In genomic region chr4:101320587-101320986, GRCm38 (mm10) we compare ENCODE assay signal across 8 mouse cellular contexts. TPM values are rescaled to one million over a fixed set of nuclear protein-coding genes. Genes with fewer than 3 reads are reported as not detected.
DNase-seq lines count a peak whose midpoint lies in the region; ATAC-seq and TF ChIP-seq lines count a peak whose summit lies in the region.

No protein-coding gene starts in this region.

- DNase-seq in kidney, adult 2 months, result peak; percentile 45
- DNase-seq in R1 (ENCODE audit: low read depth, low spot score), result peak; percentile 59
- peak; percentile 39 for DNase-seq in lung, adult 18-20 months
- DNase-seq in thymus, adult 18-20 months, result peak; percentile 46 to 71
- DNase-seq in left cerebral cortex, postnatal 25 days (ENCODE audit: low spot score in 2 of 2), result no peak
- no peak for DNase-seq in cerebellum, adult 11 months
- DNase-seq in hindbrain, embryonic 14.5 days (ENCODE audit: low spot score), result no peak

- intact Hi-C loops in left cerebral cortex, postnatal 25 days (cut with DNase I), result loop anchor here (5.0 kb wide), 1 partner anchor 153 kb away; no protein-coding TSS in a partner anchor

- H3K9me3 ChIP-seq in kidney, embryonic 14.5 days (ENCODE audit: control insufficient read depth, low read length), result no peaks in the 10 kb centered on the region
- H3K9me3 ChIP-seq in hindbrain, embryonic 14.5 days (ENCODE audit: control insufficient read depth, low read length), result no peaks in the 10 kb centered on the region

- peak; percentile 62 for TF ChIP-seq CTCF in kidney, adult 2 months (conservative IDR thresholded peaks at IDR 0.05; ENCODE audit: insufficient read depth, insufficient read length, low read depth, low read length)

- no peaks in the 10 kb centered on the region for H3K27me3 ChIP-seq in kidney, adult 2 months (replicated peaks; ENCODE audit: control insufficient read depth, insufficient read depth, low read length)
- H3K27me3 ChIP-seq in kidney, embryonic 14.5 days (ENCODE audit: control insufficient read depth, insufficient read depth, low read length), result no peaks in the 10 kb centered on the region
- no peaks in the 10 kb centered on the region for H3K27me3 ChIP-seq in hindbrain, embryonic 14.5 days (ENCODE audit: control insufficient read depth, insufficient read depth, low read length)

- no peak overlapping the region for H3K4me3 ChIP-seq in kidney, adult 2 months (ENCODE audit: insufficient read depth, low read depth, low read length)
- H3K4me3 ChIP-seq in kidney, embryonic 14.5 days (ENCODE audit: low read length), result no peak overlapping the region
- H3K4me3 ChIP-seq in hindbrain, embryonic 14.5 days (replicated peaks; ENCODE audit: low read length), result no peak overlapping the region

- no peaks in the 10 kb centered on the region for H3K36me3 ChIP-seq in kidney, adult 2 months (ENCODE audit: control insufficient read depth, insufficient read depth, low read length)
- H3K36me3 ChIP-seq in kidney, embryonic 14.5 days (ENCODE audit: control insufficient read depth, insufficient read depth, low read length), result no peaks in the 10 kb centered on the region
- H3K36me3 ChIP-seq in hindbrain, embryonic 14.5 days (replicated peaks; ENCODE audit: control insufficient read depth, insufficient read depth), result no peaks in the 10 kb centered on the region

- H3K4me2 ChIP-seq in kidney, embryonic 14.5 days (replicated peaks; ENCODE audit: low read depth, low read length), result no peak overlapping the region
- no peak overlapping the region for H3K4me2 ChIP-seq in hindbrain, embryonic 14.5 days (replicated peaks)

- ATAC-seq in kidney, embryonic 14.5 days (ENCODE audit: low FRiP score, low TSS enrichment), result no peak
- ATAC-seq in hindbrain, embryonic 14.5 days (ENCODE audit: low FRiP score), result no peak

- H3K27ac ChIP-seq in kidney, adult 2 months (ENCODE audit: insufficient read depth, low read depth, low read length), result no peak overlapping the region
- no peak overlapping the region for H3K27ac ChIP-seq in kidney, embryonic 14.5 days (ENCODE audit: low read depth, low read length)
- H3K27ac ChIP-seq in hindbrain, embryonic 14.5 days, result no peak overlapping the region

- H3K4me1 ChIP-seq in kidney, adult 2 months (ENCODE audit: control insufficient read depth, insufficient read depth, low read length), result peaks cover 4% of the 10 kb centered on the region; the same call in 1 of the 2 replicates
- no peaks in the 10 kb centered on the region for H3K4me1 ChIP-seq in kidney, embryonic 14.5 days (ENCODE audit: control insufficient read depth, insufficient read depth, low read length)
- H3K4me1 ChIP-seq in hindbrain, embryonic 14.5 days (replicated peaks; ENCODE audit: control insufficient read depth, insufficient read depth, low read length), result no peaks in the 10 kb centered on the region

- WGBS in kidney, adult 2 months, result 75% methylated on average over 2 of the region's 2 CpGs
- WGBS in kidney, embryonic 14.5 days, result 89% methylated on average over 2 of the region's 2 CpGs
- WGBS in hindbrain, embryonic 14.5 days, result 85% methylated on average over 2 of the region's 2 CpGs

- no peak overlapping the region for H3K9ac ChIP-seq in kidney, embryonic 14.5 days (ENCODE audit: low read depth, low read length)
- H3K9ac ChIP-seq in hindbrain, embryonic 14.5 days, result no peak overlapping the region

- TF ChIP-seq POLR2A in kidney, adult 2 months (IDR thresholded peaks at IDR 0.05; ENCODE audit: low read depth, low read length), result no peak

RNA-seq across cellular contexts. Expression of gene Jak1, which starts 55.5 kb away (rescaled TPM):
- polyA plus RNA-seq in kidney, adult 2 months (2012; rRNA removed), result 38.5 and 46.5 TPM in 2 replicates
- polyA plus RNA-seq in kidney, embryonic 14.5 days (2014; fragmentation: Nextera tagmentation; extraction: Ambion mirVana), result 56.0 and 110 TPM in 2 replicates
- 100 to 1,000 TPM; 122 to 124 TPM for total RNA-seq in left cerebral cortex, postnatal 25 days (2021)
- polyA plus RNA-seq in hindbrain, embryonic 14.5 days (2014; fragmentation: Nextera tagmentation; extraction: Ambion mirVana), result 100 and 112 TPM in 2 replicates

Comparison
In these comparisons a context has a peak if more than half of its experiments do, and no peak if none do; other contexts are left out.
1. DNase-seq: peak in kidney, adult 2 months (single experiment), R1 (single experiment), lung, adult 18-20 months (2 of 2) and thymus, adult 18-20 months (2 of 2); none in left cerebral cortex, postnatal 25 days (0 of 2), cerebellum, adult 11 months (single experiment) and hindbrain, embryonic 14.5 days (single experiment).